Mouse (Mus musculus) cerebellum, adult 11-12 months (tissue): ENCODE measurements around the gene Gm26992.

ENCODE experiments used
- DNase-seq: peaks from one replicate; pipeline ENCODE4 v3.0.0; 2022

The Gm26992 gene

GRCm38 (mm10) chrX:103490853-103491252 is 69.0 kb downstream of the Gm26992 start:
- DNase-seq, result no peak

- peak; percentile 14 for DNase-seq
Observed at GRCm38 (mm10) chrX:103492398-103493256, 70.8 kb downstream of the Gm26992 start.

- DNase-seq, result peak; percentile 75
Observed at GRCm38 (mm10) chrX:103493351-103494173, 71.8 kb downstream of the Gm26992 start.

GRCm38 (mm10) chrX:103499374-103499773 is 77.6 kb downstream of the Gm26992 start:
- no peak for DNase-seq

- DNase-seq, result no peak
Observed at GRCm38 (mm10) chrX:103500137-103500536, 78.3 kb downstream of the Gm26992 start.

GRCm38 (mm10) chrX:103508218-103508617 is 86.4 kb downstream of the Gm26992 start:
- DNase-seq, result no peak

- no peak for DNase-seq
Observed at GRCm38 (mm10) chrX:103509168-103510019, 87.6 kb downstream of the Gm26992 start.

- DNase-seq, result no peak
Observed at GRCm38 (mm10) chrX:103514782-103515181, 93.0 kb downstream of the Gm26992 start.

GRCm38 (mm10) chrX:103515346-103515745 is 93.5 kb downstream of the Gm26992 start:
- no peak for DNase-seq

GRCm38 (mm10) chrX:103518798-103519197 is 97.0 kb downstream of the Gm26992 start:
- no peak for DNase-seq

- no peak for DNase-seq
Observed at GRCm38 (mm10) chrX:103519547-103519946, 97.7 kb downstream of the Gm26992 start.

- DNase-seq, result no peak
Observed at GRCm38 (mm10) chrX:103521221-103521716, 99.5 kb downstream of the Gm26992 start.

GRCm38 (mm10) chrX:103529185-103529584 is 107.4 kb downstream of the Gm26992 start:
- DNase-seq, result peak; percentile 65
